Mouse (Mus musculus): ENCODE results near the gene Gm14391.
"Not testable (repeated sequence)": the region's sequence is repeated elsewhere in the genome, so short reads cannot be mapped to it uniquely, and the experiment has no call there.

- not testable (repeated sequence) for TF ChIP-seq CTCF (IDR thresholded peaks at IDR 0.05; ENCODE audit: control insufficient read depth, insufficient read depth, insufficient replicate concordance, low read depth, low read length); POLR2A (IDR thresholded peaks at IDR 0.05; ENCODE audit: control insufficient read depth, low read depth, low read length)
These were observed 31.1 kb downstream of the Gm14391 start, which contains the start of gene Gm14443 for GRCm38 (mm10) chr2:175175401-175176180.

Data from testis, adult 2 months (tissue).